Mouse (Mus musculus): Measurements from ENCODE around the gene Arhgap33. TPM values are rescaled to one million over a fixed set of nuclear protein-coding genes. Genes with fewer than 3 reads are reported as not detected.

Arhgap33 gene
- polyA plus RNA-seq, 1 experiment from 2014 or later, result 115 TPM

- H3K9me3 ChIP-seq, result no peaks in the 10 kb centered on the region
- H3K4me3 ChIP-seq, result peak overlapping the region; percentile 74
- 2% methylated on average over 10 of the region's 10 CpGs for WGBS
- H3K9ac ChIP-seq (replicated peaks), result peak overlapping the region; percentile 66
- H3K27me3 ChIP-seq, result no peaks in the 10 kb centered on the region
- peaks cover 33% of the 10 kb centered on the region for H3K36me3 ChIP-seq
- ATAC-seq (replicated peaks), result peak; percentile 68
- peak overlapping the region; percentile 99 for H3K27ac ChIP-seq (replicated peaks)
- peaks cover 21% of the 10 kb centered on the region for H3K4me1 ChIP-seq
- H3K4me2 ChIP-seq (replicated peaks), result peak overlapping the region; percentile 94
Measured at GRCm38 (mm10) chr7:30551445-30552101, 16.7 kb upstream of the Arhgap33 start.

GRCm38 (mm10) chr7:30550603-30551002 lies 15.7 kb upstream of the Arhgap33 start:
- no peaks in the 10 kb centered on the region for H3K9me3 ChIP-seq
- no peak for ATAC-seq (replicated peaks)
- no peaks in the 10 kb centered on the region for H3K27me3 ChIP-seq
- peaks cover 33% of the 10 kb centered on the region for H3K36me3 ChIP-seq
- H3K4me3 ChIP-seq, result no peak overlapping the region
- peaks cover 21% of the 10 kb centered on the region for H3K4me1 ChIP-seq
- H3K27ac ChIP-seq (replicated peaks), result 0 out of 2 replicates have a peak overlapping the region, but pooled peaks have one; percentile 21
- no peak overlapping the region for H3K9ac ChIP-seq (replicated peaks)
- WGBS, result 86% methylated on average over 1 of the region's 1 CpGs
- H3K4me2 ChIP-seq (replicated peaks), result no peak overlapping the region

- H3K9ac ChIP-seq (replicated peaks), result no peak overlapping the region
- H3K9me3 ChIP-seq, result no peaks in the 10 kb centered on the region
- no peaks in the 10 kb centered on the region for H3K27me3 ChIP-seq
- H3K4me3 ChIP-seq, result no peak overlapping the region
- 95% methylated on average over 2 of the region's 2 CpGs for WGBS
- no peak for ATAC-seq (replicated peaks)
- peaks cover 21% of the 10 kb centered on the region for H3K4me1 ChIP-seq
- no peak overlapping the region for H3K27ac ChIP-seq (replicated peaks)
- H3K4me2 ChIP-seq (replicated peaks), result no peak overlapping the region
- peaks cover 26% of the 10 kb centered on the region for H3K36me3 ChIP-seq
Measured at GRCm38 (mm10) chr7:30549880-30550279, 15.0 kb upstream of the Arhgap33 start.

GRCm38 (mm10) chr7:30544327-30544726 lies 9.5 kb upstream of the Arhgap33 start:
- Histone ChIP-seq H3K9me3 (no peaks in the 10 kb centered on the region), H3K36me3 (peaks cover 36% of the 10 kb centered on the region), H3K27me3 (no peaks in the 10 kb centered on the region), H3K4me2 (replicated peaks) (no peak overlapping the region), H3K27ac (replicated peaks) (no peak overlapping the region), H3K4me3 (no peak overlapping the region), H3K9ac (replicated peaks) (no peak overlapping the region), H3K4me1 (no peaks in the 10 kb centered on the region)
- WGBS, result 94% methylated on average over 2 of the region's 2 CpGs
- ATAC-seq (replicated peaks), result no peak

- WGBS, result 90% methylated on average over 7 of the region's 7 CpGs
- H3K9ac ChIP-seq (replicated peaks), result no peak overlapping the region
- no peaks in the 10 kb centered on the region for H3K27me3 ChIP-seq
- H3K9me3 ChIP-seq, result no peaks in the 10 kb centered on the region
- H3K27ac ChIP-seq (replicated peaks), result no peak overlapping the region
- peaks cover 5% of the 10 kb centered on the region for H3K4me1 ChIP-seq
- peaks cover 15% of the 10 kb centered on the region for H3K36me3 ChIP-seq
- H3K4me2 ChIP-seq (replicated peaks), result no peak overlapping the region
- no peak overlapping the region for H3K4me3 ChIP-seq
- ATAC-seq (replicated peaks), result no peak
Measured at GRCm38 (mm10) chr7:30540572-30540971, 5.7 kb upstream of the Arhgap33 start.

- Histone ChIP-seq H3K36me3 (peaks cover 33% of the 10 kb centered on the region), H3K9ac (replicated peaks) (peak overlapping the region; percentile 94), H3K4me3 (peak overlapping the region; percentile 91), H3K4me2 (replicated peaks) (peak overlapping the region; percentile 78), H3K27ac (replicated peaks) (peak overlapping the region; percentile 98), H3K27me3 (no peaks in the 10 kb centered on the region), H3K4me1 (peaks cover 38% of the 10 kb centered on the region), H3K9me3 (no peaks in the 10 kb centered on the region)
- peak; percentile 48 for ATAC-seq (replicated peaks)
- 2% methylated on average over 26 of the region's 26 CpGs for WGBS
Measured at GRCm38 (mm10) chr7:30533941-30534632, 773 bp downstream of the Arhgap33 start.

GRCm38 (mm10) chr7:30532931-30533330 lies 1.9 kb downstream of the Arhgap33 start:
- Histone ChIP-seq H3K27ac (replicated peaks) (no peak overlapping the region), H3K4me3 (peak overlapping the region; percentile 91), H3K9me3 (no peaks in the 10 kb centered on the region), H3K4me2 (replicated peaks) (peak overlapping the region; percentile 78), H3K4me1 (peaks cover 38% of the 10 kb centered on the region), H3K27me3 (no peaks in the 10 kb centered on the region), H3K9ac (replicated peaks) (peak overlapping the region; percentile 94), H3K36me3 (peaks cover 45% of the 10 kb centered on the region)
- 8% methylated on average over 8 of the region's 8 CpGs for WGBS
- no peak for ATAC-seq (replicated peaks)

GRCm38 (mm10) chr7:30531291-30531815 lies 3.5 kb downstream of the Arhgap33 start:
- H3K27ac ChIP-seq (replicated peaks), result no peak overlapping the region
- ATAC-seq (replicated peaks), result no peak
- peak overlapping the region; percentile 94; the same call in 1 of the 2 replicates for H3K9ac ChIP-seq (replicated peaks)
- no peaks in the 10 kb centered on the region for H3K27me3 ChIP-seq
- H3K4me2 ChIP-seq (replicated peaks), result peak overlapping the region; percentile 78
- H3K4me3 ChIP-seq, result no peak overlapping the region
- whole genome bisulfite sequencing, result 84% methylated on average over 9 of the region's 9 CpGs
- peaks cover 44% of the 10 kb centered on the region for H3K4me1 ChIP-seq
- H3K36me3 ChIP-seq, result peaks cover 60% of the 10 kb centered on the region
- H3K9me3 ChIP-seq, result no peaks in the 10 kb centered on the region

GRCm38 (mm10) chr7:30526981-30527380 lies 7.9 kb downstream of the Arhgap33 start:
- Histone ChIP-seq H3K36me3 (peaks cover 89% of the 10 kb centered on the region), H3K9ac (replicated peaks) (no peak overlapping the region), H3K27me3 (no peaks in the 10 kb centered on the region), H3K4me1 (peaks cover 18% of the 10 kb centered on the region), H3K9me3 (no peaks in the 10 kb centered on the region), H3K4me3 (no peak overlapping the region), H3K27ac (replicated peaks) (no peak overlapping the region), H3K4me2 (replicated peaks) (no peak overlapping the region)
- no peak for ATAC-seq (replicated peaks)
- WGBS, result 82% methylated on average over 14 of the region's 14 CpGs

GRCm38 (mm10) chr7:30526399-30526798 lies 8.5 kb downstream of the Arhgap33 start:
- no peaks in the 10 kb centered on the region for H3K9me3 ChIP-seq
- H3K4me1 ChIP-seq, result peaks cover 12% of the 10 kb centered on the region
- no peak for ATAC-seq (replicated peaks)
- no peak overlapping the region for H3K27ac ChIP-seq (replicated peaks)
- WGBS, result 28% methylated on average over 17 of the region's 17 CpGs
- H3K4me2 ChIP-seq (replicated peaks), result no peak overlapping the region
- 0 out of 2 replicates have a peak overlapping the region, but pooled peaks have one; percentile 15 for H3K9ac ChIP-seq (replicated peaks)
- no peaks in the 10 kb centered on the region for H3K27me3 ChIP-seq
- H3K4me3 ChIP-seq, result no peak overlapping the region
- peaks cover 83% of the 10 kb centered on the region for H3K36me3 ChIP-seq

- Histone ChIP-seq H3K27me3 (no peaks in the 10 kb centered on the region), H3K36me3 (peaks cover 80% of the 10 kb centered on the region), H3K4me1 (0 out of 2 replicates have a peak, but pooled peaks cover 11% of the 10 kb centered on the region), H3K9me3 (no peaks in the 10 kb centered on the region), H3K27ac (replicated peaks) (no peak overlapping the region), H3K9ac (replicated peaks) (0 out of 2 replicates have a peak overlapping the region, but pooled peaks have one; percentile 15), H3K4me3 (no peak overlapping the region), H3K4me2 (replicated peaks) (no peak overlapping the region)
- ATAC-seq (replicated peaks), result no peak
- WGBS, result 41% methylated on average over 10 of the region's 10 CpGs
Measured at GRCm38 (mm10) chr7:30525954-30526353, 8.9 kb downstream of the Arhgap33 start.

- Histone ChIP-seq H3K4me3 (no peak overlapping the region), H3K9ac (replicated peaks) (no peak overlapping the region), H3K4me2 (replicated peaks) (no peak overlapping the region), H3K9me3 (no peaks in the 10 kb centered on the region), H3K4me1 (peaks cover 18% of the 10 kb centered on the region; the same call in 1 of the 2 replicates), H3K36me3 (peaks cover 65% of the 10 kb centered on the region), H3K27ac (replicated peaks) (no peak overlapping the region), H3K27me3 (no peaks in the 10 kb centered on the region)
- no peak for ATAC-seq (replicated peaks)
- 86% methylated on average over 6 of the region's 6 CpGs for WGBS
Measured at GRCm38 (mm10) chr7:30524487-30524886, 10.4 kb downstream of the Arhgap33 start.

All from forebrain, embryonic 15.5 days (tissue).